Mouse (Mus musculus) CH12.LX (cell line): ENCODE measurements around the gene Ndst2. TPM values are rescaled to one million over a fixed set of nuclear protein-coding genes. Genes with fewer than 3 reads are reported as not detected.
A peak's percentile ranks its signal among the peaks of the same experiment; 100 is the strongest.

Experiments used
- DNase-seq: peaks from one replicate; pipeline ENCODE4 v3.0.0-alpha.2; 2013; ENCODE audit errors: extremely low read depth
- H3K27ac ChIP-seq: 2 replicates; pipeline ENCODE4 v1.5.1; 2012; ENCODE audit warnings: low read depth, mild to moderate bottlenecking, control low read depth, moderate library complexity; ENCODE audit not compliant: insufficient read depth
- H3K27me3 ChIP-seq: replicated peaks from 2 replicates; pipeline ENCODE3; 2012; ENCODE audit warnings: inconsistent platforms
- H3K36me3 ChIP-seq, 2 experiments: replicated peaks in 1 of 2; 2 replicates each; pipeline versions ENCODE3 to v1.6.1; 2012; ENCODE audit warnings: inconsistent platforms in 1 of 2, low read length in 1 of 2, mild to moderate bottlenecking in 1 of 2, mixed read lengths in 1 of 2, moderate library complexity in 1 of 2; ENCODE audit not compliant: control insufficient read depth in 1 of 2, insufficient read depth in 1 of 2
- H3K4me1 ChIP-seq, 2 experiments: 2 replicates each; pipeline ENCODE4 v1.6.1; 2012; ENCODE audit warnings: inconsistent platforms in 1 of 2, moderate library complexity in 1 of 2; ENCODE audit not compliant: insufficient read depth in 2 of 2, control insufficient read depth in 1 of 2
- H3K4me2 ChIP-seq: 2 replicates; pipeline ENCODE4 v1.6.1; 2012; ENCODE audit warnings: low read depth, mild to moderate bottlenecking, control low read depth; ENCODE audit not compliant: poor library complexity, insufficient read depth, severe bottlenecking
- H3K4me3 ChIP-seq, 3 experiments: fragments of 150-350 bp in 1 of 3; sonication (generic) in 1 of 3; replicated peaks in 1 of 3; 2 replicates each; pipeline versions ENCODE3 to v1.5.1; 2011 to 2012; ENCODE audit warnings: low read depth in 2 of 3, low read length in 2 of 3, mild to moderate bottlenecking in 2 of 3, moderate library complexity in 2 of 3, control low read depth in 1 of 3, improper control_type of control experiment in 1 of 3, inconsistent platforms in 1 of 3, mixed read lengths in 1 of 3; ENCODE audit not compliant: poor library complexity in 1 of 3
- H3K79me2 ChIP-seq: replicated peaks from 2 replicates; pipeline ENCODE4 v1.6.1; 2012; ENCODE audit warnings: mild to moderate bottlenecking, moderate library complexity; ENCODE audit not compliant: control insufficient read depth, poor library complexity, insufficient read depth, severe bottlenecking; ENCODE audit errors: extremely low read depth
- H3K9ac ChIP-seq: 2 replicates; pipeline ENCODE4 v1.6.1; 2012; ENCODE audit warnings: low read depth, mild to moderate bottlenecking, control low read depth, moderate library complexity; ENCODE audit not compliant: insufficient read depth
- H3K9me3 ChIP-seq: replicated peaks from 2 replicates; pipeline ENCODE3; 2012; ENCODE audit warnings: low read length, inconsistent platforms, mixed read lengths
- BHLHE40 ChIP-seq: IDR thresholded peaks from 2 replicates; pipeline ENCODE4 v1.6.1; 2011; ENCODE audit warnings: mild to moderate bottlenecking, low read depth, low read length, improper control_type of control experiment
- CTCF ChIP-seq, 2 experiments: IDR thresholded peaks in 1 of 2; conservative IDR thresholded peaks in 1 of 2; 2 replicates each; pipeline ENCODE4 v1.5.1; 2011 to 2012; ENCODE audit warnings: low read depth in 2 of 2, low read length in 2 of 2, improper control_type of control experiment in 1 of 2, inconsistent platforms in 1 of 2, mild to moderate bottlenecking in 1 of 2, moderate library complexity in 1 of 2
- IRF4 ChIP-seq: IDR thresholded peaks from 2 replicates; pipeline ENCODE4 v1.6.1; 2014; ENCODE audit warnings: low read depth, mild to moderate bottlenecking, inconsistent platforms, low read length, improper control_type of control experiment
- KAT2A ChIP-seq: IDR thresholded peaks from 2 replicates; pipeline ENCODE4 v1.6.1; 2012; ENCODE audit warnings: low read length, improper control_type of control experiment, inconsistent platforms; ENCODE audit not compliant: insufficient replicate concordance
- MAFK ChIP-seq: IDR thresholded peaks from 2 replicates; pipeline ENCODE4 v1.6.1; 2011; ENCODE audit warnings: low read length, improper control_type of control experiment; ENCODE audit not compliant: insufficient replicate concordance
- MAX ChIP-seq: IDR thresholded peaks from 2 replicates; pipeline ENCODE4 v1.6.1; 2011; ENCODE audit warnings: low read length, improper control_type of control experiment
- PAX5 ChIP-seq: IDR thresholded peaks from 2 replicates; pipeline ENCODE4 v1.6.1; 2012; ENCODE audit warnings: low read length, inconsistent platforms, mixed read lengths
- RAD21 ChIP-seq: IDR thresholded peaks from 2 replicates; pipeline ENCODE4 v1.6.1; 2011; ENCODE audit warnings: low read depth, mild to moderate bottlenecking, low read length, improper control_type of control experiment, moderate library complexity
- SMC3 ChIP-seq: IDR thresholded peaks from 2 replicates; pipeline ENCODE4 v1.6.1; 2011; ENCODE audit warnings: low read depth, low read length, improper control_type of control experiment
- TBP ChIP-seq: conservative IDR thresholded peaks from 2 replicates; pipeline ENCODE4 v1.6.1; 2011; ENCODE audit warnings: low read depth, low read length, improper control_type of control experiment
- UBTF ChIP-seq: IDR thresholded peaks from 2 replicates; pipeline ENCODE4 v1.6.1; 2012; ENCODE audit warnings: low read depth, mild to moderate bottlenecking, inconsistent platforms, low read length, improper control_type of control experiment, moderate library complexity
- ZKSCAN1 ChIP-seq: IDR thresholded peaks from 2 replicates; pipeline ENCODE4 v1.6.1; 2012; ENCODE audit warnings: low read depth, inconsistent platforms, low read length, improper control_type of control experiment, borderline replicate concordance
- ZNF384 ChIP-seq: IDR thresholded peaks from 2 replicates; pipeline ENCODE4 v1.6.1; 2012; ENCODE audit warnings: low read depth, low read length, improper control_type of control experiment, inconsistent platforms
- dilution Hi-C: fragments of 300-500 bp; cut with MboI; formaldehyde crosslinking; loops from 2 replicates; pipeline ENCODE4 v1.14.3; 2020; ENCODE audit warnings: low sequenced_read_pairs; ENCODE audit not compliant: extremely low pct_unique_long_range_greater_than_20kb, extremely low pct_ligation_motif_present
- in situ Hi-C: fragments of 300-500 bp; cut with MboI; formaldehyde crosslinking; loops from 3 replicates; pipeline ENCODE4 v1.14.3; 2019; ENCODE audit warnings: low sequenced_read_pairs, low pct_ligation_motif_present, low pct_unique_long_range_greater_than_20kb, mixed read lengths
- polyA plus RNA-seq: library from polyadenylated mRNA; unstranded; fragments of >175 nt; gene quantifications from 2 replicates; pipeline ENCODE4 v1.2.1, GENCODE M21; 2012; ENCODE audit warnings: low read depth; ENCODE audit not compliant: insufficient read length
- total RNA-seq, 2 experiments: library from RNA; depleted of rRNA; stranded (reverse); fragments of 300-350 nt in 1 of 2; fragments of >200 nt in 1 of 2; gene quantifications; 2 replicates each; pipeline ENCODE4 v1.2.3; 2012 to 2014

Ndst2 gene
- total and polyA plus RNA-seq, 3 experiments, result 11.4 to 18.0 (median 17.8) TPM

DNA sequence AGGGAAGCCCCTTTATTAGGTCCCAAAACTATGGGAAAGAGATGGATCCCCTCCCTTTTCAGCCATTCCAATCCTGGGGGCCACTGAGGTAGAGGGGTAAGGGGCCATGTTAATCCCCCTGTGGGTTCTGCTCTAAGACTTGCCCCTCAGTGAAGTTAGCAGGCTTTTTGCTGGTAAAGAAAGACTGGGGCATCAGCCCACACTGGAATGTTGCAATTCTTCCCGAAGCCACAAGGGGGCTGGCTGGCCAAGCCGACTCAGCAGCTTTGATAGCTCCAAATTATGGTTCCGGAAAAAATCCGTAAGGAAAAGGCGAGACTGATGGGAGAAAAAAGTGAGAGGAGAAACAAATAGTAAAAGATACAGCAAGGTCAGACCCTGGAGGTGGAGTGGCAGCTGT is 10.3 kb downstream of the Ndst2 start:
- dilution Hi-C loops (no loop called here), in situ Hi-C loops (no loop called here)
- no peaks in the 10 kb centered on the region for H3K9me3 ChIP-seq
- TF ChIP-seq MAFK, result peak; percentile 96
- no peak for TF ChIP-seq UBTF
- no peak for TF ChIP-seq PAX5
- TF ChIP-seq CTCF (conservative IDR thresholded peaks at IDR 0.05 in 1 of 2, IDR thresholded peaks at IDR 0.05 in 1 of 2; ENCODE audit: low read depth in 2 of 2, low read length in 2 of 2), result peak; percentile 73 to 78
- peak; percentile 36 for TF ChIP-seq RAD21
- no peak for TF ChIP-seq ZNF384
- TF ChIP-seq SMC3, result peak; percentile 65
- no peak overlapping the region for H3K4me2 ChIP-seq
- H3K27ac ChIP-seq, result no peak overlapping the region
- no peak overlapping the region for H3K9ac ChIP-seq
- no peaks in the 10 kb centered on the region for H3K79me2 ChIP-seq
- no peaks in the 10 kb centered on the region for H3K4me1 ChIP-seq
- H3K36me3 ChIP-seq, result peaks cover 75 to 96% of the 10 kb centered on the region in 2 experiments
- DNase-seq, result no peak
- no peak overlapping the region for H3K4me3 ChIP-seq
- no peaks in the 10 kb centered on the region for H3K27me3 ChIP-seq

DNA sequence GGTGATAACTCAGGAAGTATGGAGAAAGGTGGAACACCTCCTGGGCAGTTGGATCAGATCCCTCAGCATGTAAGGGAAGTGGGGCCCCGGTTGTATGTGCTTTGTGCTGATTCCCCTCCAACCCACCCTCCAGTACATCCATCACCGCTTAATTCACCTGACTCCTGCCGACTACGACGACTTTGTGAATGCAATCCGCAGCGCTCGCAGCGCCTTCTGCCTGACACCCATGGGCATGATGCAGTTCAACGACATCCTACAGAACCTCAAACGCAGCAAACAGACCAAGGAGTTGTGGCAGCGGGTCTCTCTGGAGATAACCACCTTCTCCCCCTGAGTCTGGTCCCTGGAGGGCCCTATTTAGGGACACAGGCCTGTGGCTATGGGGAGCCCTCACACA is 11.4 kb downstream of the Ndst2 start:
- no peaks in the 10 kb centered on the region for H3K27me3 ChIP-seq
- H3K9ac ChIP-seq, result no peak overlapping the region
- no peaks in the 10 kb centered on the region for H3K79me2 ChIP-seq
- H3K36me3 ChIP-seq, result peaks cover 77 to 96% of the 10 kb centered on the region in 2 experiments
- in situ Hi-C loops (no loop called here), dilution Hi-C loops (no loop called here)
- TF ChIP-seq TBP, result no peak
- TF ChIP-seq IRF4, result no peak
- TF ChIP-seq KAT2A, result no peak
- no peak for TF ChIP-seq BHLHE40
- no peak for TF ChIP-seq ZKSCAN1
- TF ChIP-seq SMC3, result no peak
- no peak overlapping the region for H3K4me3 ChIP-seq
- H3K9me3 ChIP-seq, result no peaks in the 10 kb centered on the region
- no peak overlapping the region for H3K27ac ChIP-seq
- DNase-seq, result no peak
- H3K4me2 ChIP-seq, result no peak overlapping the region
- no peaks in the 10 kb centered on the region for H3K4me1 ChIP-seq

DNA sequence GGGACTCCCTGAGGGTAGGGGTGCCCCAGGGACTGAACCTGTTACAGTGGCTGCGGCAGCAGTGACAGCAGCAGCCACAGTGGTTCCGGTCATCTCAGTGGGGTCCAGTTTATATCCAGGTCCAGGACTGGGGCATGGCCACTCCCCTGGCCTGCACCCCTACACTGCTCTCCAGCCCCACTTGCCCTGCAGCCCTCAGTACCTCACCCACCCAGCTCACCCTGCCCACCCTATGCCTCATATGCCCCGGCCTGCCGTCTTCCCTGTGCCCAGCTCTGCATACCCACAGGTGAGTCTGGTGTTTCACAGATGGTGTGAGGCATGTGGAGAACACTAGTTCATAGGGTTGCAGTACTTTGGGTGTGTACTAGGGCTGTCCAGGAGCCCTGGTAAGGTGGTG is 13.0 kb downstream of the Ndst2 start:
- no peaks in the 10 kb centered on the region for H3K4me1 ChIP-seq
- TF ChIP-seq ZKSCAN1 (no peak), MAX (no peak)
- TF ChIP-seq, all 38 proteins: peak for 0
- Histone ChIP-seq H3K79me2 (no peaks in the 10 kb centered on the region), H3K9me3 (no peaks in the 10 kb centered on the region), H3K9ac (no peak overlapping the region), H3K27ac (no peak overlapping the region), H3K4me2 (no peak overlapping the region), H3K4me3 (no peak overlapping the region), H3K36me3 (peaks cover 83 to 98% of the 10 kb centered on the region in 2 experiments), H3K27me3 (no peaks in the 10 kb centered on the region)
- dilution Hi-C loops (no loop called here), in situ Hi-C loops (no loop called here)
- DNase-seq, result no peak
